Mouse (Mus musculus) skeletal muscle tissue, postnatal 0 days (tissue): ENCODE data around the gene Lhb. TPM values are rescaled to one million over a fixed set of nuclear protein-coding genes. Genes with fewer than 3 reads are reported as not detected.

Experiments
- microRNA-seq, 2 experiments: library from miRNA; unstranded; fragments of <30 nt; microRNA quantifications; one replicate each; pipeline ENCODE4; 2016
- polyA plus RNA-seq: library from polyadenylated mRNA; unstranded; fragments of >200 nt; fragmentation: Nextera tagmentation; extraction: Ambion mirVana; gene quantifications from 2 replicates; pipeline ENCODE4 v1.2.1, GENCODE M21; 2015

Gene Lhb
- not detected in 2 replicates for polyA plus RNA-seq

DNA sequence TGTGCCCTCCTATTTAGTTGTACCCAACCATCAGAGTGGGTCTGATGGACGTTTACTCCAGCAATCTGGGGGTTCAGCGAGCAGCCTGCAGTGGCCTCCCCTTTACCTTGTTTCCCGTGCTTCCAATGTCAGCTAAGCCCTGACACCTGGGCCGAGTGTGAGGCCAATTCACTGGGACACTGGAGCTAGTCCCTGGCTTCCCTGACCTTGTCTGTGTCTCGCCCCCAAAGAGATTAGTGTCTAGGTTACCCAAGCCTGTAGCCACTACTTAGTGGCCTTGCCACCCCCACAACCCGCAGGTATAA lies at the start of gene Lhb:
TSS of gene Lhb (plus strand) at position 206 of the 305 bp plus-strand sequence.

GRCm38 (mm10) chr7:45395578-45396336 lies 24.9 kb upstream of the Lhb start, which contains the start of gene Snrnp70:
Gene Snrnp70, minus strand, starts transcription at chr7:45395742.

GRCm38 (mm10) chr7:45405091-45406075 lies 15.2 kb upstream of the Lhb start, which contains the start of gene Kcna7:
Gene Kcna7, plus strand, starts transcription at chr7:45405653.

DNA sequence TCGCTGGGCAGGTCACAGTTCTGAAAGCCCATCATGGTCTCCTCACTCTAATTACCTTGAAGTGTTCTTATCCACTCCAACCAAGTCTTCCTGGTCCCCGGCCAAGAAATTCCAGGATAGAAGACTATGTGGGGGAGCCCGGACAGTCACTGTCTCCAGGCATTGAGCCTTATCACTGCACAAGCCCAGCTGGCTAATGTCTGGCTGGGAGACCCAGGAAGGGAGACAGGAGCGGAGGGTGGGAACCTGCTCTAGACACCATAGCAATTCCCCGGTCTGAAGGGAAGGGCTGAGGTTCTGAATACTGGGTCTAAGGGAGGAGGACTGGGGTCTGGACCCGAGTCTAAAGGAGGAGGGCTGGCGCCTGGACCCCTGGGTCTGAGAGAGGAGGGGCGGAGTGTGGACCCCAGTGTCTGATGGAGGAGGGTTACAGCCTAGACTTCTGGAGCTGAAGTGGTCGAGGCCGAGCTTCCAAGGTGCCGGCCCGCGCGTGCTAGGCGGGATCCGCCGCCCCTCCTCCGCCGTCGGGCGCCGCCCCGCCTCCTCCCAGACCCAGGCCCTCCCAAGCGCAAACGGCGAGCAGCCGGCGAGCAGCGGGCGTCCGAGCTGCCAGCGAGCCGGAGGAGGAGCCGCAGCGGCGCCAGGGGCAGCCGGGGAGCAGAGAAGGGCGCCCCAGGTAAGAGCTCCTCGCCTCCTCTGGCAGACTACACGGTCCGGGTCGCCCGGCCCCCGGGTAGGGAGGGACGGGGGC lies 7.3 kb upstream of the Lhb start, which contains the start of gene Ntf5:
TSS of gene Ntf5 (plus strand) at position 583 of the 751 bp plus-strand sequence.

GRCm38 (mm10) chr7:45434203-45435015 lies 13.8 kb downstream of the Lhb start, which contains the start of gene Gys1:
Gene Gys1, plus strand, starts transcription at chr7:45434844.

DNA sequence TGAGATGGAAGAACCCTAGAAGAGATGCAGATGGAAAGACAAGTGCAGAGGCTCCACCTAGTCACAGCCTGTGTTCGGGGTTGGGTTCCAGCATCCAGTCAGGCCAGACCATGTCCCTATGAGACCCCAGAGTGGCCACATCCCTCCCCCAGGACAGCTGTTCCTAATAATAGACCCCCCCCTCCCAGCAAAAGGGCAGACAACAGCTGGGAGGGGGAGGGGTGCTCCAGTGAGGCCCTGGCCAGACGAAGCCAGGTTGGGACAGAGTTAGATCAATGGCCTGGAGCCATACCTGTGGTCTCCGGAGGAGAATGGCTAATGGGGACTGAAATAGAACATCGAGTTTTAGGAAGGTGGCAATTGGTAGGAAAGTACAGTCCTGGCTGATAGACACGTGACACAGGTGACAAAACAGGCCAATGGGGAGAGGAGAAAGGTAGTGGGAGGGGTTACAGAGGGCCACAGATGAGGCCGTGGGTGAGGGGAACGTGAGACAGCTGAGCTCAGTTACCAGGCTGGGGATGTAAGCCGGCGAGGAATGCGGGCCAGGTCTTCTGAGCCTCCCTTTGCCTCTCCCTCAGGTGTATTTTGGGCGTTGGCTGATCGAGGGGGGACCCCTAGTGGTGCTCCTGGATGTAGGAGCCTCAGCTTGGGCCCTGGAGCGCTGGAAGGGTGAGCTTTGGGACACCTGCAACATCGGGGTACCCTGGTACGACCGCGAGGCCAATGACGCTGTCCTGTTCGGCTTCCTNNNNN lies 17.1 kb downstream of the Lhb start, which contains the start of gene Ruvbl2:
TSS of gene Ruvbl2 (minus strand) at position 576 of the 756 bp plus-strand sequence.

GRCm38 (mm10) chr7:45459564-45460140 lies 39.0 kb downstream of the Lhb start, which contains the start of gene Ftl1:
Gene Ftl1, minus strand, starts transcription at chr7:45459884.

DNA sequence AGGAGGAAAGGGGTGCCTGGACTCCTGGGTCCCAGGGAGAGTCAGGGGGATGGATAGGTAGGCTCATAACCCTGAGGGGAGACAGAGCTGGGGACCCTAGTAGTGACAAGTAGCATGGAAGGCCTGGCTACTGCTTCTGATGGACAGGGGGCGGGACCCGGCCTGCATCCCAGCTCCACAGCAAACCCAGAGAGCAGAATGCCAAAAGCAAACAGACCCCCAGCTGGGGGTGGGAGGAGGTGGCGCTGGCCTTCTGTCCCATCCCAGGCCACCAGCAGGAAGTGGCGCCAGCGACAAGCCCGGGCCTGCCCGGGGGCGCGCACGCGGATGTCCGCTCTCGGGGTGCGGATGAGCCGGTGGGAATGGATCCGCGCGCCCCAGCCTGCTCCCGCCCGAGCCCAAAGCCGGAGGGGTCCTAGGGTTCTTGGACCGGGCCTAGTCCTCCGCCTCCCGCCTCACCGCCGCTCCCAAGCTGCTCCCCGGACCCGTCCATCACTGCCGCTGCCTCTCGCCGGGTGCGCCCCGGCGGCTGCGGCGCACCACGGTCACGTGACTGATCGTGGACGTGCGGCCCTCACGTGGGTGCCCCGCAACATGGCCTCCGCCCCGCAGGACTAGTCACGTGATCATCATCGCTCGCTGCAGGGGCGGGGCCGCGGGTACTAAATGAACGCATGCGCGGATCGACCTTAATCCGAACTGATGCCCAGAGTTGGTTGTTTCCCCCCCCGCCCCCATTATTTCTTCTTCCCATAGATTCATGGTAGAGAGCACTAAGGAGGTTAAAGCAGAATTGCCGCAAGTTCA lies 45.9 kb downstream of the Lhb start, which contains the start of gene Bax:
TSS of gene Bax (minus strand) at position 616 of the 807 bp plus-strand sequence.

Small RNA genes lying within 50 kb of the gene (microRNA-seq; reads per million reads assigned to microRNA genes)
- gene Gm22133: 0 to 0.10 reads per million in 2 experiments

Other genes starting within 250 kb of the Lhb start
- 0.15 TPM in 1 of 2 replicates, not detected in the other for gene Gfy, start 241.3 kb upstream of the Lhb start, polyA plus RNA-seq
- not detected in 2 replicates for gene Pth2, start 239.8 kb upstream of the Lhb start, polyA plus RNA-seq
- gene Ccdc155, start 215.9 kb upstream of the Lhb start, polyA plus RNA-seq: 1.0 and 2.0 TPM in 2 replicates
- 0.23 and 6.5 TPM in 2 replicates for gene Dkkl1, start 208.7 kb upstream of the Lhb start, polyA plus RNA-seq
- gene Tead2, start 205.1 kb upstream of the Lhb start, polyA plus RNA-seq: 28.9 and 29.6 TPM in 2 replicates
- 3.6 and 5.9 TPM in 2 replicates for gene Cd37, start 181.7 kb upstream of the Lhb start, polyA plus RNA-seq
- not detected in 2 replicates for gene Slc6a16, start 179.7 kb upstream of the Lhb start, polyA plus RNA-seq
- not detected in 2 replicates for gene Slc6a21, start 143.3 kb upstream of the Lhb start, polyA plus RNA-seq
- 15.3 and 15.4 TPM in 2 replicates for gene Trpm4, start 87.0 kb upstream of the Lhb start, polyA plus RNA-seq
- 94.0 and 120 TPM in 2 replicates for gene Hrc, start 85.5 kb upstream of the Lhb start, polyA plus RNA-seq
- gene Ppfia3, start 53.8 kb upstream of the Lhb start, polyA plus RNA-seq: 3.2 and 4.0 TPM in 2 replicates
- gene Lin7b, start 50.2 kb upstream of the Lhb start, polyA plus RNA-seq: 1.5 and 2.0 TPM in 2 replicates
- gene Snrnp70, start 25.1 kb upstream of the Lhb start, polyA plus RNA-seq: 64.7 and 74.9 TPM in 2 replicates
- 3.5 and 4.7 TPM in 2 replicates for gene Kcna7, start 15.2 kb upstream of the Lhb start, polyA plus RNA-seq
- gene Ntf5, start 7.1 kb upstream of the Lhb start, polyA plus RNA-seq: 0.09 and 0.17 TPM in 2 replicates
- gene Gys1, start 14.0 kb downstream of the Lhb start, polyA plus RNA-seq: 90.8 and 92.1 TPM in 2 replicates
- 31.4 and 35.8 TPM in 2 replicates for gene Ruvbl2, start 17.3 kb downstream of the Lhb start, polyA plus RNA-seq
- 2,280 and 2,838 TPM in 2 replicates for gene Ftl1, start 39.1 kb downstream of the Lhb start, polyA plus RNA-seq
- gene Bax, start 46.1 kb downstream of the Lhb start, polyA plus RNA-seq: 74.5 and 83.5 TPM in 2 replicates
- 0.06 and 0.12 TPM in 2 replicates for gene Tulp2, start 61.1 kb downstream of the Lhb start, polyA plus RNA-seq
- gene Gm45808, start 66.0 kb downstream of the Lhb start, polyA plus RNA-seq: not detected in 2 replicates
- gene Dhdh, start 68.0 kb downstream of the Lhb start, polyA plus RNA-seq: 7.1 and 7.2 TPM in 2 replicates
- gene Nucb1, start 89.6 kb downstream of the Lhb start, polyA plus RNA-seq: 124 and 146 TPM in 2 replicates
- gene Ppp1r15a, start 105.4 kb downstream of the Lhb start, polyA plus RNA-seq: 19.1 and 19.6 TPM in 2 replicates
- gene Plekha4, start 105.5 kb downstream of the Lhb start, polyA plus RNA-seq: 5.6 and 8.0 TPM in 2 replicates
- gene Hsd17b14, start 134.1 kb downstream of the Lhb start, polyA plus RNA-seq: 6.1 and 7.2 TPM in 2 replicates
- gene Bcat2, start 149.3 kb downstream of the Lhb start, polyA plus RNA-seq: 35.4 and 88.9 TPM in 2 replicates
- 0.18 TPM in 1 of 2 replicates, not detected in the other for gene Fgf21, start 194.7 kb downstream of the Lhb start, polyA plus RNA-seq
- gene Fut1, start 196.5 kb downstream of the Lhb start, polyA plus RNA-seq: 0.05 TPM in 1 of 2 replicates, not detected in the other
- 0.06 TPM in 1 of 2 replicates, not detected in the other for gene Izumo1, start 201.0 kb downstream of the Lhb start, polyA plus RNA-seq
- 10.3 and 13.9 TPM in 2 replicates for gene Rasip1, start 206.7 kb downstream of the Lhb start, polyA plus RNA-seq
- gene Mamstr, start 219.2 kb downstream of the Lhb start, polyA plus RNA-seq: 139 and 174 TPM in 2 replicates
- 1.9 and 2.1 TPM in 2 replicates for gene Fut2, start 245.6 kb downstream of the Lhb start, polyA plus RNA-seq